Mouse (Mus musculus): ENCODE measurements around the gene 2310007B03Rik. TPM values are rescaled to one million over a fixed set of nuclear protein-coding genes. Genes with fewer than 3 reads are reported as not detected.
A peak's percentile ranks its signal among the peaks of the same experiment; 100 is the strongest.

2310007B03Rik gene
- polyA plus RNA-seq, 1 experiment from 2014 or later, result 0.75 TPM

- Histone ChIP-seq H3K4me2 (ENCODE audit: low read depth, low read length) (no peak overlapping the region), H3K9ac (ENCODE audit: low read length) (no peak overlapping the region), H3K27me3 (ENCODE audit: control insufficient read depth, insufficient read depth, low read length) (no peaks in the 10 kb centered on the region), H3K27ac (ENCODE audit: low read length) (no peak overlapping the region), H3K36me3 (ENCODE audit: control insufficient read depth, insufficient read depth) (no peaks in the 10 kb centered on the region), H3K4me1 (ENCODE audit: control insufficient read depth, insufficient read depth, low read length) (no peaks in the 10 kb centered on the region), H3K4me3 (ENCODE audit: low read length) (no peak overlapping the region), H3K9me3 (replicated peaks; ENCODE audit: control insufficient read depth, low read length) (no peaks in the 10 kb centered on the region)
- no peak for ATAC-seq (replicated peaks; ENCODE audit: extremely low read depth, insufficient read depth, low FRiP score)
- WGBS, result 56% methylated on average over 8 of the region's 8 CpGs
These were observed 36.7 kb downstream of the 2310007B03Rik start for GRCm38 (mm10) chr1:93124066-93124465.

GRCm38 (mm10) chr1:93123179-93123854 lies 37.4 kb downstream of the 2310007B03Rik start:
- ATAC-seq (replicated peaks; ENCODE audit: extremely low read depth, insufficient read depth, low FRiP score), result no peak
- H3K36me3 ChIP-seq (ENCODE audit: control insufficient read depth, insufficient read depth), result no peaks in the 10 kb centered on the region
- H3K4me1 ChIP-seq (ENCODE audit: control insufficient read depth, insufficient read depth, low read length), result no peaks in the 10 kb centered on the region
- no peaks in the 10 kb centered on the region for H3K27me3 ChIP-seq (ENCODE audit: control insufficient read depth, insufficient read depth, low read length)
- H3K9me3 ChIP-seq (replicated peaks; ENCODE audit: control insufficient read depth, low read length), result no peaks in the 10 kb centered on the region
- H3K4me3 ChIP-seq (ENCODE audit: low read length), result no peak overlapping the region
- H3K27ac ChIP-seq (ENCODE audit: low read length), result no peak overlapping the region
- H3K4me2 ChIP-seq (ENCODE audit: low read depth, low read length), result no peak overlapping the region
- 74% methylated on average over 11 of the region's 11 CpGs for WGBS
- H3K9ac ChIP-seq (ENCODE audit: low read length), result no peak overlapping the region

- Histone ChIP-seq H3K9me3 (replicated peaks; ENCODE audit: control insufficient read depth, low read length) (no peaks in the 10 kb centered on the region), H3K4me3 (ENCODE audit: low read length) (no peak overlapping the region), H3K36me3 (ENCODE audit: control insufficient read depth, insufficient read depth) (no peaks in the 10 kb centered on the region), H3K9ac (ENCODE audit: low read length) (no peak overlapping the region), H3K27me3 (ENCODE audit: control insufficient read depth, insufficient read depth, low read length) (0 out of 2 replicates have a peak, but pooled peaks cover 2% of the 10 kb centered on the region), H3K4me2 (ENCODE audit: low read depth, low read length) (no peak overlapping the region), H3K27ac (ENCODE audit: low read length) (no peak overlapping the region), H3K4me1 (ENCODE audit: control insufficient read depth, insufficient read depth, low read length) (no peaks in the 10 kb centered on the region)
- ATAC-seq (replicated peaks; ENCODE audit: extremely low read depth, insufficient read depth, low FRiP score), result no peak
- 51% methylated on average over 4 of the region's 4 CpGs for WGBS
These were observed 41.9 kb downstream of the 2310007B03Rik start for GRCm38 (mm10) chr1:93118816-93119215.

- Histone ChIP-seq H3K9me3 (replicated peaks; ENCODE audit: control insufficient read depth, low read length) (no peaks in the 10 kb centered on the region; the same call in 1 of the 2 replicates), H3K27ac (ENCODE audit: low read length) (no peak overlapping the region), H3K4me2 (ENCODE audit: low read depth, low read length) (peak overlapping the region; percentile 65), H3K27me3 (ENCODE audit: control insufficient read depth, insufficient read depth, low read length) (0 out of 2 replicates have a peak, but pooled peaks cover 2% of the 10 kb centered on the region), H3K9ac (ENCODE audit: low read length) (peak overlapping the region; percentile 9; the same call in 1 of the 2 replicates), H3K4me1 (ENCODE audit: control insufficient read depth, insufficient read depth, low read length) (no peaks in the 10 kb centered on the region), H3K36me3 (ENCODE audit: control insufficient read depth, insufficient read depth) (no peaks in the 10 kb centered on the region), H3K4me3 (ENCODE audit: low read length) (peak overlapping the region; percentile 38)
- WGBS, result 30% methylated on average over 13 of the region's 13 CpGs
- no peak for ATAC-seq (replicated peaks; ENCODE audit: extremely low read depth, insufficient read depth, low FRiP score)
These were observed 45.3 kb downstream of the 2310007B03Rik start for GRCm38 (mm10) chr1:93115471-93115870.

GRCm38 (mm10) chr1:93114713-93115463 lies 45.9 kb downstream of the 2310007B03Rik start:
- Histone ChIP-seq H3K27me3 (ENCODE audit: control insufficient read depth, insufficient read depth, low read length) (0 out of 2 replicates have a peak, but pooled peaks cover 2% of the 10 kb centered on the region), H3K4me3 (ENCODE audit: low read length) (peak overlapping the region; percentile 38), H3K36me3 (ENCODE audit: control insufficient read depth, insufficient read depth) (no peaks in the 10 kb centered on the region), H3K4me1 (ENCODE audit: control insufficient read depth, insufficient read depth, low read length) (no peaks in the 10 kb centered on the region), H3K9me3 (replicated peaks; ENCODE audit: control insufficient read depth, low read length) (no peaks in the 10 kb centered on the region; the same call in 1 of the 2 replicates), H3K9ac (ENCODE audit: low read length) (peak overlapping the region; percentile 9; the same call in 1 of the 2 replicates), H3K27ac (ENCODE audit: low read length) (no peak overlapping the region), H3K4me2 (ENCODE audit: low read depth, low read length) (peak overlapping the region; percentile 65)
- peak; percentile 86 for ATAC-seq (replicated peaks; ENCODE audit: extremely low read depth, insufficient read depth, low FRiP score)
- WGBS, result 27% methylated on average over 21 of the region's 21 CpGs

GRCm38 (mm10) chr1:93102700-93103099 lies 58.0 kb downstream of the 2310007B03Rik start:
- no peak for ATAC-seq (replicated peaks; ENCODE audit: extremely low read depth, insufficient read depth, low FRiP score)
- H3K27ac ChIP-seq (ENCODE audit: low read length), result no peak overlapping the region

GRCm38 (mm10) chr1:93101571-93102061 lies 59.1 kb downstream of the 2310007B03Rik start, which contains the start of gene Kif1a:
TSS of gene Kif1a (minus strand) at chr1:93101951.
- peak within 1 kb of the TSS; percentile 97 for H3K4me2 ChIP-seq (ENCODE audit: low read depth, low read length)
- H3K9ac ChIP-seq (ENCODE audit: low read length), result peak within 1 kb of the TSS; percentile 68
- no peak within 1 kb of the TSS for H3K27ac ChIP-seq (ENCODE audit: low read length)
- H3K27me3 ChIP-seq (ENCODE audit: control insufficient read depth, insufficient read depth, low read length), result peaks cover 50% of the 10 kb centered on the region
- H3K9me3 ChIP-seq (replicated peaks; ENCODE audit: control insufficient read depth, low read length), result peaks cover 3% of the 10 kb centered on the region
- WGBS, result 2% methylated on average over 39 of the region's 39 CpGs
- peak within 1 kb of the TSS; percentile 49 for H3K4me3 ChIP-seq (ENCODE audit: low read length)
- H3K36me3 ChIP-seq (ENCODE audit: control insufficient read depth, insufficient read depth), result no peaks in the 10 kb centered on the region
- peak; percentile 72 for ATAC-seq (replicated peaks; ENCODE audit: extremely low read depth, insufficient read depth, low FRiP score)
- H3K4me1 ChIP-seq (ENCODE audit: control insufficient read depth, insufficient read depth, low read length), result peaks cover 7% of the 10 kb centered on the region

More at GRCm38 (mm10) chr1:93102700-93103099, 58.0 kb downstream of the 2310007B03Rik start:
- peaks cover 3% of the 10 kb centered on the region for H3K9me3 ChIP-seq (replicated peaks; ENCODE audit: control insufficient read depth, low read length)
- H3K36me3 ChIP-seq (ENCODE audit: control insufficient read depth, insufficient read depth), result no peaks in the 10 kb centered on the region
- H3K9ac ChIP-seq (ENCODE audit: low read length), result no peak overlapping the region
- no peak overlapping the region for H3K4me3 ChIP-seq (ENCODE audit: low read length)
- 66% methylated on average over 7 of the region's 7 CpGs for WGBS
- peaks cover 7% of the 10 kb centered on the region for H3K4me1 ChIP-seq (ENCODE audit: control insufficient read depth, insufficient read depth, low read length)
- no peak overlapping the region for H3K4me2 ChIP-seq (ENCODE audit: low read depth, low read length)
- peaks cover 48% of the 10 kb centered on the region for H3K27me3 ChIP-seq (ENCODE audit: control insufficient read depth, insufficient read depth, low read length)

Data from heart, embryonic 16.5 days (tissue).